Mouse (Mus musculus): ENCODE results near the gene Ctsw.

Ctsw gene

GRCm38 (mm10) chr19:5487768-5488550 lies 19.7 kb upstream of the Ctsw start, which contains the start of gene Mus81:
TSS of gene Mus81 (minus strand) at chr19:5488402.
- peak; percentile 99 for DNase-seq

DNA sequence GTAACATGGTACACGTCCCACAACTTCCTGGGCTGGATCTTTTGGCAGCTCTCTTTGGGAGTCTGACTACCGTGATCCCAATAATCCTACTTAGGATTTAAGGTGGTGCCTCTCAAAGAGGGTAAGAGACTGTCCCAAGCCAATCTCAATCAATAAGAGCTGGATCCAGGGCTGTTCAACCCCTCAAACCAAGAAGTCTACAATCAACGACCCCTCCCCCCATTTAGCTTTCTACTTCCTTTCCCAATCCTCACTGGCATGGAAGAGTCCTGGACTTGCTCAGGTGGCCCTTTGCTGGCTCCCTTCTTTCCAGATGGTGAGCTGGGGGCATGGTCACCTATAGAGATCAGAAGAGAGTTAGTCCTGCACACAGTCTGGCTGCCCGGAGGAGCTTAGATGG lies 18.5 kb upstream of the Ctsw start:
- DNase-seq, result no peak

- peak; percentile 32 for DNase-seq
These were observed 18.0 kb upstream of the Ctsw start for GRCm38 (mm10) chr19:5486286-5486685.

GRCm38 (mm10) chr19:5485821-5486220 lies 17.5 kb upstream of the Ctsw start:
- DNase-seq, result peak; percentile 15

DNA sequence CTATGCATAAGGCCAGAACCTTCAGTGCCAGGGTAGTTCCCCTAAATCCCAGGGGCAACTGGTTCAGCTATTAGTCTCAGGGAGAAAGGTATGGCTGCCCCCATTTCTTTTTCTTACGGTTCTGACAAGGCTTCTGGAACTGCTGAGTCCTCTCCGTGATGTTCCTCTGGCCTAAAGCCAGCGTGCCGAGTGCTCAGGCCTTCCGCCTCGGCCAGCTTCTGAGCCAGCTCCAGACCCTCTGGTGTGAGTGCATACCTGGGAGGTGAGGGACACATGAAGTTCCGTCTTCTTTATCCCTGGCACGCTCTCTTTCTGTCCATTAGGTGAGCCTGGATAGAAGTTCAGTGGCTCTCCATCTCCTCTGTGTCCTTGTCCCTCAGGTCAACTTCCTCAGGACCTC lies 17.1 kb upstream of the Ctsw start:
- DNase-seq, result peak; percentile 8

- peak; percentile 50 for DNase-seq
These were observed 16.2 kb upstream of the Ctsw start for GRCm38 (mm10) chr19:5484496-5484895.

- DNase-seq, result peak; percentile 19
These were observed 15.4 kb upstream of the Ctsw start for GRCm38 (mm10) chr19:5483386-5484359.

- no peak for DNase-seq
These were observed 13.1 kb upstream of the Ctsw start for GRCm38 (mm10) chr19:5481398-5481797.

DNA sequence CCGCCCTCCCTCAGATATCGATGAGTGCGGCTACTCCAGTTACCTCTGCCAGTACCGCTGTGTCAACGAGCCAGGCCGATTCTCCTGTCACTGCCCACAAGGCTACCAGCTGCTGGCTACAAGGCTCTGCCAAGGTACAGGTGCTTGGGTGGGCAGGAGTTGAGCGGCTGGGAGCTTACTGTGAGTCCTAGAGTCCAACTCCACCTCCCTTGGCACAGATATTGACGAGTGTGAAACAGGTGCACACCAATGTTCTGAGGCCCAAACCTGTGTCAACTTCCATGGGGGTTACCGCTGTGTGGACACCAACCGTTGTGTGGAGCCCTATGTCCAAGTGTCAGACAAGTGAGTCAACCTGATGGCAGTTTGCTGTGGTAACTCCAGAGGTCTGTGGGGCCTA lies 11.7 kb upstream of the Ctsw start:
- DNase-seq, result peak; percentile 15

DNA sequence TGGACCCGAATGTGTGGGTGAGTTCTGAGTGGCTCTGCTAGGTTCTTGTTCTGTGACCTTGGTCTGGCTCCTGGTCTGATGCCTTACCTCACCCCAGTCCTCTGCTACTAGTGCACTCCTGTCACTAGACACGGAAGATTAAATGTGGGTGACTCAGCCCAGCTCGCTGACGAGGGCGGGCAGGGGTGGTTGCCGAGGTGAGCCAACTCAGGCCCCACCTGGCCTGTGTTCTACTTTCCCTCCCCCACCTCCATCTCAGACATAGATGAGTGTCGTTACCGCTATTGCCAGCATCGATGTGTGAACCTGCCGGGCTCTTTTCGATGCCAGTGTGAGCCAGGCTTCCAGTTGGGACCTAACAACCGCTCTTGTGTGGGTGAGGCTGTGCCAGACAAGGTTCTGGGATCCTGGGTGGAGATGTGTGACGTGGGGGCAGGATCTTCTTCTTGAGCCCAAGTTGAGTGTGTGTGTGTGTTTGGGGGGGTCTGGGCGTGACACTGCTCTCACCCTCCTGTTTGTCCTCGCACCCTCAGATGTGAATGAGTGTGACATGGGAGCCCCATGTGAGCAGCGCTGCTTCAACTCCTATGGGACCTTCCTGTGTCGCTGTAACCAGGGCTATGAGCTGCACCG lies 9.5 kb upstream of the Ctsw start:
- peak; percentile 17 for DNase-seq

DNA sequence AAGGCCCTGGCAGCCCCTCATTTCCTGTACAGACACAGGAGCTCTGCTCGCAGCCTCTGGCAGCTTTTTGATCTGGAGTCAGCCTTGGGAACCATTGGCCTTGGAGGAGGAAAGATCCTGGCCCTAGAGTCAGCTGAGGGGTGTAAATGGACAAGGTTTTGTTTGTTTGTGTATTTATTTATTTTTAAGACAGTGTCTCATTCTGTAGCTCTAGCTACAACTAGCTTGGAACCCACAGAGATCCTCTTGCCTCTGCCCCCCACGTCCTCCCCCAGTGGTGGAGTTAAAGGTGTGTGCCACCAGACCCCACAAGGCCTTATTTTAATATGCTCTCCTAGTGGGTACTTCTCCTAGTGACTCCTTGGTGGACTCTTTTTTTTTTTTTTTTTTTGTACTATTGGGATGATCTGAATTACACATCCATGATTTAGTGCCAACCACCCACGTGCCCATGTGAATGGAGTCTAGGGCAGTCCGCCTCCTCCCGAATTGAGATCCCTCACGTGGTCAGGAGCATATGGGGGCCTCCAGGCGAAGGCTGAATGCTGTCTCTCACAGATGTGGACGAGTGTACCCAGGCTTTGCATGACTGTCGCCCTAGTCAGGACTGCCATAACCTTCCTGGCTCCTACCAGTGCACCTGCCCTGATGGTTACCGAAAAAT lies 8.8 kb upstream of the Ctsw start:
- peak; percentile 43 for DNase-seq

DNA sequence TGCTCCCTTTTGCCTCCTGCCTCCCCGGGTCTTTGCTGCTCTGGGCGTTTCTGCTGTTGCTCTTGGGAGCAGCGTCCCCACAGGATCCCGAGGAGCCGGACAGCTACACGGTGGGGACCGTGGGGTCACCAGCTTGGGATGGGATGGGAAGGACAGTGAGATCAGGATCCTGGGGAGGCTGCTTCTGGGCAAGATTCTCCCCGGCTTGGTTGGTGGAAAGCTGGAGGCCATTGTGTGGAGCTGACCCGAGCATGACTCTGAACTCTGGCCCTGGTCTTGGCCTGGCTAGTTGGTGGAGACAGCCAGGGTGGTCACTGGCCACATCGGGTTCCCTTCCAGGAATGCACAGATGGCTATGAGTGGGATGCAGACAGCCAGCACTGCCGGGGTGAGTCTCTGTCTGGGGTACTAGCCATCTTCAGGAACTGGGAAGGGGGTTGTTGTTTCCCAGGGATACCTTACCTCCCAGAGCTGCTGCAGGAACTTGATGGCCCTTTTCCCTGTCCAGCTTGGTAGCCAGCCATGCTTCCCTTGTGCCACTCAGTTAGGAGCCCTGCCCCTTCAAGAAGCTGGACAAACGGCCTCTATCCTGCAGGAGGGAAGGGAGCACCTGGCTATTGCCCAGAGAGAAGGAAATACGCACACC lies 6.9 kb upstream of the Ctsw start:
- peak; percentile 7 for DNase-seq

DNA sequence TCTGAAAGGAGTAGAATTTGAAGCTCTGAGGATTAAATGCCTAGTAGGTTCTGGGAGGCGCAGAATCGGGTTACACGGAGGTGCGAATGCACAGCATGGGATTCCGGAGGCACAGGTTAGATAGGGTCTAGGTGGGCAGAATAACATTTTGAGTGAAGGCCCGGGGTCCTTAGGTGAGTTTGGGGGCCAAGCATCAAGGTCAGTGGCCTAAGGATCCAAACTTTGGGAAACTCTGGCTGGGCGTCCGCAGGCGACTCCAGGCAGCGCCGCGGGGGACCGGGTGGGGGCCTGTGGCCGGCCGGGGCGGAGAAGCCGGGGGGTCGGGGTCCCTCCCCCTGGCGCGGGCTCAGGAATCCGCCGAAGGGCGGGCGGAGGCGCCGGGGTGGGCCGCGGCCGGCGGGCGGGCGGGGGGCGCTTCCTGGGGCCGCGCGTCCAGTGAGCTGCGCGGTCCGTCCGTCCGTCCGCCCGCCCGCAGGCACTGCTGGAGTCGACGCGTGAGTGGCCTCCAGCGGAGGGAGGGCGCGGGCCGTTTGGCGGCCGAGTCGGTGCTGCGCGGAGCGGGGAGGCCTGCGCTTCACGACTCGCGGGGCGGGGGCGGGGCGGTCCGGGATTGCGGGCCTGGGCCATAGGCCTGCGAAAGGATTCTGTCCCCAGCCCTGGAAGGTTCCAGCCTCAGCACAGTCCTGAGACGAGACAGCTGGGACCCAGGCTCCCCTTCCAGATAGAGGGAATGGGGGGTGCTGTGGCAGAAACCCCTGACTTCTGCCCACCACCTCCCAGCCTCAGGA lies 6.2 kb upstream of the Ctsw start:
- DNase-seq, result peak; percentile 58

- peak; percentile 77 for DNase-seq
These were observed 5.4 kb upstream of the Ctsw start, which contains the start of gene Efemp2 for GRCm38 (mm10) chr19:5473720-5474119. TSS of gene Efemp2 (plus strand) at chr19:5473954.

- no peak for DNase-seq
These were observed 4.5 kb upstream of the Ctsw start for GRCm38 (mm10) chr19:5472857-5473256.

- DNase-seq, result no peak
These were observed 3.5 kb upstream of the Ctsw start for GRCm38 (mm10) chr19:5471846-5472245.

GRCm38 (mm10) chr19:5466916-5467500 lies 1.3 kb downstream of the Ctsw start:
- no peak for DNase-seq

- peak; percentile 12 for DNase-seq
These were observed 3.3 kb downstream of the Ctsw start for GRCm38 (mm10) chr19:5465037-5465436.

DNA sequence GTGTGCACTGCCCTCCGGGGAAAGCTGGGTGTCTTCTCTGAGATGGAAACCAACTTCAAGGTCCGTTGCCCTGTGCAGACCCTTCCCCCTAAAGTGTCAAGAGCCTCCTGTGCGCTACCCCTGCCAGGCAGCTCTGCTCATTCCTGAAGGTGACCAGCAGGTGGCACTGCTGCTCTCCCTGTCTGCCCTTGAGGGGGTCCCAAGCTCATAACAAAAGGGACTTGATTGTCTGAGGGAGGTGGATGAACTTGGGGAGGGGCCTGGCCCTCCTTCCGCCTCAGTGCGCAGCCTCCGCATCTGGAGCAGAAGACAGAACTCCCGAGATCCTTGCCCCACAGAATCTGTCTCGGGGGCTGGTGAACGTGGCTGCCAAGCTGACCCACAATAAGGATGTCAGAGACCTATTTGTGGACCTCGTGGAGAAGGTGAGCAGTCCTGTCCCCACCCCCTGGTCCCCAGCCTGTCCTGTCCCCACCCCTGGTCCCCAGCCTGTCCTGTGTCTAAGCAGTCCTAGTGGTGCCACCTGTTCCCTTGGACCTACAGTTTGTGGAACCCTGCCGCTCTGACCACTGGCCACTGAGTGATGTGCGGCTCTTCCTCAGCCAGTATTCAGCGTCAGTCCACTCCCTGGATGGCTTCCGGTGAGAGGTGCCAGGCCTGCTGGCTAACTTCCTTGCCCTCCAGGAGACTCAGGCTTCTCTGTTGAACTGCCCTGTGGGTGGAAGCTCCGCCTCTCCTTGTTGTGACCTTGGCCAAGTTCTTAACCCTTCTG lies 4.3 kb downstream of the Ctsw start:
- DNase-seq, result peak; percentile 87

DNA sequence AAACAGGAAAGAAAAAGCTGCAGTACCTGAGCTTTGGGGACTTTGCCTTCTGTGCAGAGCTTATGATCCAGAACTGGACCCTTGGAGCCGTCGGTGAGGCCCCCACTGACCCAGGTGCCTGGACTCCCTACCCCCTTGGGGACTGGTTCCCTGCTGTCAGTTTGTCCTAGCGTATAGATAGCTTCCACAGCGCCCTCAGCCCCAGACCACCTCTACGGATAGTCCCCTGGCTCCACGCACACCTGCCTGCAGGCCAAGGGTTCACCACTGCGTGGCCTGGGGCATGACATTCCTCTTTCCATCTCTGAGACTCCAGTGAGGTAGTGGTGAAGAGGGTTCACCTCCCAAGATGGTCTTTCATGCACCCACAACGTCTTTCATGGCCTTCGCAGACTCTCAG lies 5.1 kb downstream of the Ctsw start:
- peak; percentile 19 for DNase-seq

Measured in thymus, postnatal 4 days (tissue).